Mouse (Mus musculus) heart, embryonic 12.5 days (tissue): ENCODE data around the gene Ms4a14. TPM values are rescaled to one million over a fixed set of nuclear protein-coding genes. Genes with fewer than 3 reads are reported as not detected.
"Not testable (repeated sequence)": the region's sequence is repeated elsewhere in the genome, so short reads cannot be mapped to it uniquely, and the experiment has no call there.

Source experiments
- ATAC-seq: fragments of 200-750 bp; cut with Nextera tagmentation; 2 replicates; pipeline ENCODE4 v1.8.0; 2017; ENCODE audit warnings: moderate TSS enrichment, moderate library complexity; ENCODE audit not compliant: insufficient number of reproducible peaks, low FRiP score
- H3K27ac ChIP-seq: fragments of 300-500 bp; sonication (generic); 2 replicates; pipeline ENCODE4 v1.5.1; 2016; ENCODE audit warnings: mild to moderate bottlenecking, moderate library complexity; ENCODE audit not compliant: poor library complexity, severe bottlenecking
- H3K27me3 ChIP-seq: fragments of 300-500 bp; sonication (generic); replicated peaks from 2 replicates; pipeline ENCODE4 v1.6.1; 2016; ENCODE audit warnings: mild to moderate bottlenecking, moderate library complexity
- H3K36me3 ChIP-seq: fragments of 300-500 bp; sonication (generic); 2 replicates; pipeline ENCODE4 v1.6.1; 2016; ENCODE audit warnings: mild to moderate bottlenecking, moderate library complexity
- H3K4me1 ChIP-seq: fragments of 300-500 bp; sonication (generic); replicated peaks from 2 replicates; pipeline ENCODE4 v1.6.1; 2016; ENCODE audit warnings: mild to moderate bottlenecking
- H3K4me2 ChIP-seq: fragments of 300-500 bp; sonication (generic); 2 replicates; pipeline ENCODE4 v1.6.1; 2016; ENCODE audit warnings: mild to moderate bottlenecking, moderate library complexity
- H3K4me3 ChIP-seq: fragments of 300-500 bp; sonication (generic); 2 replicates; pipeline ENCODE4 v1.5.1; 2016; ENCODE audit warnings: mild to moderate bottlenecking
- H3K9ac ChIP-seq: fragments of 300-500 bp; sonication (generic); 2 replicates; pipeline ENCODE4 v1.6.1; 2016; ENCODE audit warnings: mild to moderate bottlenecking, moderate library complexity
- H3K9me3 ChIP-seq: fragments of 300-500 bp; sonication (generic); replicated peaks from 2 replicates; pipeline ENCODE4 v1.6.1; 2016; ENCODE audit warnings: mild to moderate bottlenecking, moderate library complexity
- WGBS: fragments of 180-500 bp; shearing (Covaris S2); methylation state at CpG from one replicate; pipeline ENCODE4 v1.1.7; 2016; 5-methylcytosine and 5-hydroxymethylcytosine counted together
- polyA plus RNA-seq: library from polyadenylated mRNA; unstranded; fragments of >200 nt; fragmentation: Nextera tagmentation; extraction: Ambion mirVana; gene quantifications from 2 replicates; pipeline ENCODE4 v1.2.1, GENCODE M21; 2016

The Ms4a14 gene
- polyA plus RNA-seq, 1 experiment from 2014 or later, result not detected

DNA sequence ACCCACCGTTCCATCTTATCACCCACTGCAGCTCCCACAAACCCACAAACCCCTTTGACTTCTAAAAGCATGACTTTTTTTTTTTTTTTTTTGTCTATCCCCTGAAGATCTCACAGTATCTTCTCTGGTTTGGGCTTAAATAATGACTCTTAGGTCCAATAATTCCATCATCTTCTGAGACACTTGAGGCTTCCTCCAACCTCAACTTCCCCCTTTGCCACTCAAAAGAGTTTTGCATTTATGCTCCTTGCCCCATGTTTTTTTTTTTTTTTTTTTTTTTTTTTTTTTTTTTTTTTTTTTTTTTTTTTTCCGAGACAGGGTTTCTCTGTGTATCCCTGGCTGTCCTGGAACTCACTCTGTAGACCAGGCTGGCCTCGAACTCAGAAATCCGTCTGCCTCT, 51.3 kb downstream of the Ms4a14 start:
- 67% methylated on average over 4 of the region's 4 CpGs for WGBS
- not testable (repeated sequence) for H3K4me2 ChIP-seq, ATAC-seq

GRCm38 (mm10) chr19:11261522-11261921, 52.7 kb downstream of the Ms4a14 start:
- H3K27me3 ChIP-seq, result no peaks in the 10 kb centered on the region
- no peaks in the 10 kb centered on the region for H3K36me3 ChIP-seq
- no peak overlapping the region for H3K9ac ChIP-seq
- H3K4me2 ChIP-seq, result no peak overlapping the region
- H3K4me3 ChIP-seq, result no peak overlapping the region
- ATAC-seq, result no peak
- H3K9me3 ChIP-seq, result no peaks in the 10 kb centered on the region
- H3K27ac ChIP-seq, result no peak overlapping the region
- H3K4me1 ChIP-seq, result no peaks in the 10 kb centered on the region
- 87% methylated on average over 2 of the region's 2 CpGs for WGBS

More for the DNA sequence above, 51.3 kb downstream of the Ms4a14 start:
- H3K36me3 ChIP-seq, H3K4me3 ChIP-seq, H3K27ac ChIP-seq, H3K27me3 ChIP-seq, H3K4me1 ChIP-seq, H3K9me3 ChIP-seq, H3K9ac ChIP-seq: not testable (repeated sequence)

Other genes with a start within 250 kb of the Ms4a14 start
- not detected in 2 replicates for gene Ms4a8a, start 233.4 kb downstream of the Ms4a14 start, polyA plus RNA-seq
- not detected in 2 replicates for gene 1700017D01Rik, start 183.6 kb downstream of the Ms4a14 start, polyA plus RNA-seq
- gene 1700025F22Rik, start 149.1 kb downstream of the Ms4a14 start, polyA plus RNA-seq, result not detected in 2 replicates
- not detected in 2 replicates for gene Ms4a13, start 117.7 kb downstream of the Ms4a14 start, polyA plus RNA-seq
- gene Ms4a12, start 82.0 kb downstream of the Ms4a14 start, polyA plus RNA-seq, result not detected in 2 replicates
- gene Ms4a1, start 48.2 kb downstream of the Ms4a14 start, polyA plus RNA-seq, result not detected in 2 replicates
- gene Ms4a5, start 30.6 kb downstream of the Ms4a14 start, polyA plus RNA-seq, result not detected in 2 replicates
- gene Ms4a7, start 21.7 kb upstream of the Ms4a14 start, polyA plus RNA-seq, result 0.27 and 1.0 TPM in 2 replicates
- 0.55 and 1.1 TPM in 2 replicates for gene Ms4a4a, start 61.1 kb upstream of the Ms4a14 start, polyA plus RNA-seq
- gene Ms4a4c, start 90.3 kb upstream of the Ms4a14 start, polyA plus RNA-seq, result not detected in 2 replicates
- not detected in 2 replicates for gene Ms4a4b, start 129.1 kb upstream of the Ms4a14 start, polyA plus RNA-seq
- gene Ms4a6c, start 154.9 kb upstream of the Ms4a14 start, polyA plus RNA-seq, result 1.5 and 1.9 TPM in 2 replicates
- not detected in 2 replicates for gene Gm8369, start 171.5 kb upstream of the Ms4a14 start, polyA plus RNA-seq
- 1.4 and 1.5 TPM in 2 replicates for gene Ms4a6b, start 202.1 kb upstream of the Ms4a14 start, polyA plus RNA-seq
- gene Ms4a4d, start 222.3 kb upstream of the Ms4a14 start, polyA plus RNA-seq, result 0.33 and 0.41 TPM in 2 replicates